Mouse (Mus musculus): ENCODE results near the gene Tpst1.
A peak's percentile ranks its signal among the peaks of the same experiment; 100 is the strongest.

Tpst1 gene

GRCm38 (mm10) chr5:130089626-130090393 is 16.7 kb downstream of the Tpst1 start:
- DNase-seq (ENCODE audit: low spot score in 2 of 2), result peak in 1 of 2 experiments; percentile 29

- DNase-seq (ENCODE audit: low spot score in 2 of 2), result no peak
Measured at GRCm38 (mm10) chr5:130096754-130097153, 23.6 kb downstream of the Tpst1 start.

GRCm38 (mm10) chr5:130097837-130098236 is 24.7 kb downstream of the Tpst1 start:
- no peak for DNase-seq (ENCODE audit: low spot score in 2 of 2)

GRCm38 (mm10) chr5:130101724-130102123 is 28.6 kb downstream of the Tpst1 start:
- no peak for DNase-seq (ENCODE audit: low spot score in 2 of 2)

GRCm38 (mm10) chr5:130109348-130109747 is 36.2 kb downstream of the Tpst1 start:
- DNase-seq (ENCODE audit: low spot score in 2 of 2), result no peak

- no peak for DNase-seq (ENCODE audit: low spot score in 2 of 2)
Measured at GRCm38 (mm10) chr5:130110632-130111464, 37.7 kb downstream of the Tpst1 start.

GRCm38 (mm10) chr5:130112653-130113052 is 39.5 kb downstream of the Tpst1 start:
- no peak for DNase-seq (ENCODE audit: low spot score in 2 of 2)

GRCm38 (mm10) chr5:130116116-130116515 is 43.0 kb downstream of the Tpst1 start:
- no peak for DNase-seq (ENCODE audit: low spot score in 2 of 2)

- peak in 1 of 2 experiments; percentile 18 for DNase-seq (ENCODE audit: low spot score in 2 of 2)
Measured at GRCm38 (mm10) chr5:130116857-130117256, 43.7 kb downstream of the Tpst1 start.

- DNase-seq (ENCODE audit: low spot score in 2 of 2), result no peak
Measured at GRCm38 (mm10) chr5:130117932-130118331, 44.8 kb downstream of the Tpst1 start.

- no peak for DNase-seq (ENCODE audit: low spot score in 2 of 2)
Measured at GRCm38 (mm10) chr5:130119236-130119635, 46.1 kb downstream of the Tpst1 start.

GRCm38 (mm10) chr5:130120070-130120736 is 47.1 kb downstream of the Tpst1 start:
- DNase-seq (ENCODE audit: low spot score in 2 of 2), result no peak

GRCm38 (mm10) chr5:130120904-130121303 is 47.8 kb downstream of the Tpst1 start:
- DNase-seq (ENCODE audit: low spot score in 2 of 2), result no peak

GRCm38 (mm10) chr5:130122355-130122754 is 49.2 kb downstream of the Tpst1 start:
- DNase-seq (ENCODE audit: low spot score in 2 of 2), result no peak

GRCm38 (mm10) chr5:130124271-130124670 is 51.1 kb downstream of the Tpst1 start:
- DNase-seq (ENCODE audit: low spot score in 2 of 2), result no peak

GRCm38 (mm10) chr5:130128686-130129523 is 55.8 kb downstream of the Tpst1 start:
- DNase-seq (ENCODE audit: low spot score in 2 of 2), result no peak

GRCm38 (mm10) chr5:130129524-130129793 is 56.3 kb downstream of the Tpst1 start:
- DNase-seq (ENCODE audit: low spot score in 2 of 2), result no peak

- DNase-seq (ENCODE audit: low spot score in 2 of 2), result no peak
Measured at GRCm38 (mm10) chr5:130136597-130136996, 63.5 kb downstream of the Tpst1 start.

GRCm38 (mm10) chr5:130139393-130139792 is 66.3 kb downstream of the Tpst1 start:
- peak; percentile 47 to 50 for DNase-seq (ENCODE audit: low spot score in 2 of 2)

GRCm38 (mm10) chr5:130141138-130141537 is 68.0 kb downstream of the Tpst1 start:
- no peak for DNase-seq (ENCODE audit: low spot score in 2 of 2)

GRCm38 (mm10) chr5:130142041-130142440 is 68.9 kb downstream of the Tpst1 start:
- no peak for DNase-seq (ENCODE audit: low spot score in 2 of 2)

- no peak for DNase-seq (ENCODE audit: low spot score in 2 of 2)
Measured at GRCm38 (mm10) chr5:130143101-130143500, 70.0 kb downstream of the Tpst1 start.

Data from right cerebral cortex, postnatal 36 days (tissue).